Mouse (Mus musculus) R1 (cell line): Measurements from ENCODE around the gene Pxmp4.

Source experiments
- DNase-seq: peaks from one replicate; pipeline ENCODE4 v3.0.0-alpha.2; 2018; ENCODE audit warnings: low read depth, low spot score

The Pxmp4 gene

DNA sequence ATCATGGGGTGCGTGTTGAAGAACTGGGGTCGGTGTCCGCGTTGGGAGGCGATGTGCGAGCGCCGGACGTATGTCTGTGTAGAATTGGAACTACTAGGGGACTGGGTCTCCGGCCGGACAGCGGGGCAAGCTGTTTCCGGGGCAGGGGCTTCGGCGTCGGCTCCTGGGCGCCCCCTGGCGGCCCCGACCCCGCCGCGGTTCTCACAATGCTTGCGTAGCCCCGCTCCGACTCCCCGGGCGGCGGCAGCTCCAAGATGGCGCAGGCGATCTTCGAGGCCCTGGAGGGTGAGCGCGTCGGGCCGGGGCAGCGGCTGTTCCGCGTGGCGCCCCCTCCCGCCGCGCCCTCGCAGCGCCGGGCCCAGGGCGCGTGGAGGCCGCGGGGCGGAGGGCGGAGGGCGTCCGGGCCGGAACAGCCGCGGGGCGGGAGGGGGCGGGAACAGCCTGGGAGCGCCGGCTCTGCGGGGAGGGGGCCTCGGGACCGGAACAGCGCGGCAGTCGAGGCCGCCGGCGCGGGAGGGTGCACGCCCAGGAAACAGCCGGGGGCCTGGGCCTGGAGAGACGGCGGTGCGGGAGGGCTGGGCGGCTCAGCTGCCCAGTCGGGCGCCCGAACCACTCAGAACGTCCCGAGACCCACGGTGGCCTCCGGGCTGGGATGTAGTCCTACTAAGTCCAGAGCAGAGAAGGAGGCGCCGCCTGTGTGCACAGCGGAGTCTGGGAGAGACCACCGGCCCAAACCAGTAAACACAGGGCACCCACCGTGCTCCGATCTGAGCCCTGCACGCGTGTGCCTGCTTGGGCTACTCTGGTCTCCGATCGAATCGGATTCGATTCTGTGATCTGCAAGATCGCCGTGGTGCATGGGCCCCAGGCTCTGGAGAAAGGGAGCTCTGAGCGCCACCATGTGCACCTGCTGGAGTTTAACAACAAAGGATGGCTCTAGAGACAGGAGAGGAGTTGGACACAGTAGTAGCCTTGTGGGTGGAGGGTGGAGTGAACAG, 9.9 kb upstream of the Pxmp4 start, which contains the start of the genes Zfp341 and 4930519P11Rik:
Gene Zfp341 (plus strand): TSS at position 180 of the 998 bp plus-strand sequence.
Gene 4930519P11Rik (minus strand): TSS at position 320 of the 998 bp plus-strand sequence.
- peak; percentile 90 for DNase-seq

DNA sequence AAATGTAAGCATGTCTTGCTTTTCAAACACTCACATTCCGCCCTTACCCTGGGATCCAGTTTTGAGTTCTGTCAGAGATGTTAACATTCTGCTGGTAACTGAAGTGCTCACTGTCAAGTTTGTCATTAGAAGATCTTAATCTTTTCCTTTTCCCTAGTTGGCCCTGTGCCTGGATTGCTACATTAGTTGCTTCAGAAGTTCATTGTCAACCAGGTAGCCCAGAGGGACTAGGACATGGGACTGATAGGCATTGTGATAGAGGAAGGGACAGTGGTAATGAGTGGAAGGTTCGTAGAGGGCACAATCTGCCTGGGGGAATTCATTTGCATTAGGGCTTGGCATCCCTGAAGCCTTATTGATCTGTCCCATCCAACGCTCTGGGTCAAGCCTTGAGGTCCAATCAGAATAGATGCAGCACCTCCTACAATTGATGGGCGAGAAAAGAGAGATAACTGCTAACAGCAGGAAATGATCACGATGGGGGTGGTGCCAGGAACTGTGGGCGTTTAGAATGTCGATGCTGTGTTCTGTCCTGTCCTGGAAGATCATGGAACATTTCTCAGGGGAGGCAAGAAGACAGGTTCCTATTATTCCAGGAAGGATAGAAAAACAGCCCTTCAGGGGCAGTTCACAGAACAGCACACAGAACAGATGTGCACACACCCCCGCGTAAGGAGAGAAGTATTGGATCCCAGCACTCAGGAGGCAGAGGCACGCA, 5.7 kb upstream of the Pxmp4 start:
- DNase-seq, result no peak

DNA sequence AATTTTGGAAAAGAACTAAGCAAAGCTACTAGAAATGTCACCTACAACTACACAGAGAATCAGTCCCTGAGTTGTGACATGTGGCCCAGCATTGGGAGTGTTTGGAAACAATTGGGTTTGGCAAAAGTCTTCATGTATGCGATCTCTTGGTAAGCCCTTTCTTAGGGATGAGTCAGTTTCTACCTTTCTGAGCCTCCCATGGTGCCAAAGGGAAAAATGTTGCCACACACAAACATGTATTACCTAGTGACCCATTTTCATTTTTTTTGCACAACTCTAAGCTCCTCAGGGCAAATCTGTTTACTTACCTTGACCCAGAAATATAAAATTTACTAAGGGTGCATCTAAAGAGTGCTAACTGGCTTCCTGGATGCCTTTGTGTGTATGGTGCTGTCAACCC, 3.5 kb upstream of the Pxmp4 start:
- no peak for DNase-seq

DNA sequence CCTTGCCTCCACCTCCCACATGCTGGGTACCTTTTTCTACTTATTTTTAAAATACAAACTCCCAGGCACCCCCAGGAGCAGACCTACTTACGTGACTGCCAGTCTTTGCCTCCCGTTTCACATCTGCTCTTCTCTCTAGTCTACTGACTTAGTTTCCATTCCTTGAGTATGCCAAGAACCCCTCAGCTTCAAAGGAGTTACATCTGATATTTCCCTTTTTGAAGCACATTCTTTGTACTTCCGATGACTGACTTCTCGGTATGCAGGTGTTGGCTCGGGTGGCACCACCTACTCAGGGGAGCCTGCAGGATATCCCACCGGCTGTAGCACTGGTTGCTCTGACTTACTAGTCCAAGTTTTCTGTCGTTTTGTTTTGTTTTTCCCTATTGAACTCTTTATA, 648 bp upstream of the Pxmp4 start:
- no peak for DNase-seq

DNA sequence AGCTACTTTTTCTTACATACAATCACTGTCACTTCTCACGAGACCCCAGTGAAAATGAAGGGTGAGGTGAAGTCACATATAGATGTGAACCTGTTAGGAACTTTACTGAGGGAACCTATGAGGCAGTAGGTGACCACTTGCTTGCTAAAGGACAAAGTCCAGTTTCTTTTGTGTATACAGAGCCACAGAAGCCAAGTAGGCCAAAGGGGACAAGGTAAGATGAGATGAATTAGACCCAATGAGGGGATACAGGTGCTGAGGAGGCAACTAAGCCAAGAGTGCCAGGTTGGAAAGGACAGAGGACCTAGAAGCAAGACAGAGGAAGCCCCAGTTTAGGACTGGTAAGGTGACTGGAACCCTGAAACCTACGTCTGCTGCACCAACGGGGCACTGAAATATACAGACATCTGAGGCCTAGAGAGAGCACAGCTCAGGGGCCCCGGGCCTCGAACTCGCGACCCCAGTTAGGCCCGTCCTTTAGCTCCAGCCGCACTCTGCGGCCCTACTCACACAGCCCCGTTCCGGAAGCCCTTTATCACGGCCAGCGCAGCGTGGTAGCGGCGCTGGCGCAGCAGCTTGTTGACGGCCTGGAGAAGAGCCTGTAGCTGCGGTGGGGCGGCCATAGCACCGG, 386 bp downstream of the Pxmp4 start:
- no peak for DNase-seq

DNA sequence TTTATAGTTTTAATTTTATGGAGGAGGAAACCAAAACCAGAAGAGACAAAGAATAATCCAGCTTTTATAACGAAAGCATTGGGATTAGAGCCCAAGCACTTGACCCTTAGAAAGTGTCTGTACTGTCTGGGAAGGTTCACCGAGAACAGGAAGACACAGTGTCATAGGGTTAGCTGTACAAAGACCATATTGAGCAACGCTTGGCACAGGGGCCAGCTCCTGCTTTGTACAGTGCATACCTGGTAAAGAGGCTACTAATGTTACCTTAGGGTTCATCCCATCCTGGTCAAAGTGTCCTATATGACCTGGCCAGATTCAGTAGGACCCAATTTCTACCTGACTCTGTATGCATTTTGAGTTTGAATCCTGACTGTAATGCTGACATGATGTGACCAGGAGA, 2.2 kb downstream of the Pxmp4 start:
- DNase-seq, result no peak

DNA sequence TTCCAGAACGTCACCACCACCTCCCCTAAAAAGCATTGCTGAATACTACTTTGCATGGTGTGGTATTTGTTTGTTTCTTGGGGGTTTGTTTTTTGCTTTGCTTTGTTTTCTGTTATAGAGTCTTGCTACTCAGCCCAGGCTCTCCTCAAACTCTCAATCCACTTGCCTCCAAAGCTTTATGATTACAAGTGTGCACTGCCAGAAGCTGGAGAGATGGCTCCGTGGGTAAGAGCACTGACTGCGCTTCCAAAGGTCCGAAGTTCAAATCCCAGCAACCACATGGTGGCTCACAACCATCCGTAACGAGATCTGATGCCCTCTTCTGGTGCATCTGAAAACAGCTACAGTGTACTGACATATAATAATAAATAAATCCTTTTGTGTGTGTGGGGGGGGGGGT, 2.9 kb downstream of the Pxmp4 start:
- no peak for DNase-seq

DNA sequence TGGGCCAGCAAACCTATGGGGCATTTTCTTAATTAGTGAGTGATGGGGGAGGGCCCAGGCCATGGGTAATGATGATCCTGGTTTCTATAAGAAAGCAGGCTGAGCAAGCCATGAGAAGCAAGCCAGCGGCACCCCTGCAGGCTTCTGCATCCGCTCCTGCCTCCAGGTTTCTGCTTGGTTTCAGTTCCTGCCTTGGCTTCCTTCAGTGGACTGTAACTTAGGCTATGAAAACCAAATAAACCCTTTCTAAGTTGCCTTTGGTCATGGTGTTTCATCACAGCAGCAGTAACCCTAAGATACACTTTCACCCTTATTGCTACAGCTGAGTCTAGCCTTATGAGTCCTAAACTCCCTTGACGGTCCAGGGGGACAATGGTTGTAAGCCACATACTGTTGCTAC, 6.1 kb downstream of the Pxmp4 start:
- no peak for DNase-seq

DNA sequence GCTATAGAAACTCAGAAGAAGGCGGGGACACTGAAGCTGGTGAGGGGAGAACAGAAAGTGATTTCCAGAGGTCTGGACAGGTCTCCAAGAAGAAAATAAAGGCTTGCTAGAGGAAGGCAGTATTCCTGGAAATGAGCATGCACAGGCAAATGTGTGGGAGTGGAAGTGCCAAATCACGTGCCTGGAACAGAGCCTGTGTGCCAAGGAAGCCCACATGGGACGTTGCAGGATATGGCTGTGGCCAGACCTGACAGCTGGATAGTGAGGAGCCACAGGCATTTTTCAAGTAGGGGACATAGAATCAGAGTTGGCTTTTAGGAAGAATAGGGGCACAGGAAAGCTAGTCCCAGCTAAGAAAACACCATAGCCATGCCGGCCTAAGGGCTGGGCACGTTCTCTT, 7.7 kb downstream of the Pxmp4 start:
- no peak for DNase-seq

DNA sequence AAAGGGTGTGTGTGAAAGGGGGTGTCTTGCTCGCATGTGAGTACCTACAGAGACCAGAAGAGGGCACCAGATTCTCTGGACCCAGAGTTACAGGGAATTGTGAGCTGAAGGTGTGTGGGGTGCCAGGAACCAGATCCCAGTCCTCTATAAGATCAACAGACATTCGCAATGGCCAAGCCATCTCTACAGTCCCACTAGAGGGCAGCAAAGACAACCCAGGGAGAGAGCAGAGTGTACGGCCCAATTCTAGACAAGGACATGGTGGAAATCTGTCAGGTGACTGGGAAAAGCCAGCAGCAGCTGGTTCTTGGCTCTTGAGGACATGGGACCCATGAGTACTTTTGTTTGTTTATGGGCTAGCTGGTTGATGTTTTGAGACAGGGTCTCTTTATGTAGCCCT, 10.5 kb downstream of the Pxmp4 start:
- DNase-seq, result peak; percentile 97

DNA sequence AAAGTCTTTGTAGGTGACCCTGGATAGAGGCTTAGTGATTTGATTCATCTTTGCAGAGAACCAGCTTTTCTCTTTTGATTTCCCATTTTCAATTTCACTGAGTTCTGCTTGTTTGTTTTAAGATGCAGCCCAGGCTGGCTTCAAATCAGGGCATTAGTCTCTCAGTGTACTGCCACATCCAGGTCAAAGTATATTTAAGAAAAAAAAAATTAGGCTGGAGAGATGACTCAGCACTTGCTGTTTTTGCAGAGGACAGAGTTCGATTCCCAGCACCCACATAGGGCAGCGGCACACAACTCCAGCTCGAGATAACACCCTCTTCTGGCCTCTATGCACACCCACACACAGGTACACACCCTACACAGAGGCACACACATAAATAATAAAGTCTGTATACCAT, 12.3 kb downstream of the Pxmp4 start:
- no peak for DNase-seq

DNA sequence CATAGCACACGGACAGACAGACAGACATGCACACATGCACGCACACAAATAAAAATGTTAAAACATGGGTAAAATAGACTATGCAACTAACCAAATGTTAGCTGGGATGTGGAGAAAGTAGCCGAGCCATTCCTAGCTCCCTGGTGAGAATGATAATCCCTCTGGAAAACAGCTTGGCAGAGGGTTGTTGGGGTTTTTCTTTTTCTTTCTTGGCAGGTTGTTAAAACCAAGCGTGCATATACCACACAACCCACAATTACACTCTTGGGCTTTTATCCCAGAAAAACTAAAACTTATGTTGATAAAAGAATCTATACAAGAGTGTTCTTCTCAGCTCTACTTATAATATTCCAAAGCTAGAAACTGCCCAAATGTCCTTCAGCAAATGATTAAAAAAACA, 14.5 kb downstream of the Pxmp4 start:
- DNase-seq, result no peak

DNA sequence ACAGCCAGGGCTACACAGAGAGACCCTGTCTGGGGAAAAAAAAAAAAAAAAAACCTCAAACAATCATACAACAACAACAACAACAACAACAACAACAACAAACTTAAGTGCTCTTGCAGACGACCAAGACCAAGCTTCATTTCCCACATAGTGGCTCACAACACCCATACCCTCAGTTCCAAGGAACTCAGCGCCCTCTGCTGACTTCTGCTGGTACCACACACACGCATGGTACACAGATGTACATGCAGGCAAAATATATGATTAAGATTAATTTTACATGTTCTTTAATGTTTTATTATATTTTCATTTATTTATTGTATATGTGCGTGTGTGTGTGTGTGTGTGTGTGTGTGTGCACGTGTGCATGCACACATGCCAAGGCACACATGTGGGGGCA, 17.1 kb downstream of the Pxmp4 start:
- DNase-seq, result peak; percentile 83

DNA sequence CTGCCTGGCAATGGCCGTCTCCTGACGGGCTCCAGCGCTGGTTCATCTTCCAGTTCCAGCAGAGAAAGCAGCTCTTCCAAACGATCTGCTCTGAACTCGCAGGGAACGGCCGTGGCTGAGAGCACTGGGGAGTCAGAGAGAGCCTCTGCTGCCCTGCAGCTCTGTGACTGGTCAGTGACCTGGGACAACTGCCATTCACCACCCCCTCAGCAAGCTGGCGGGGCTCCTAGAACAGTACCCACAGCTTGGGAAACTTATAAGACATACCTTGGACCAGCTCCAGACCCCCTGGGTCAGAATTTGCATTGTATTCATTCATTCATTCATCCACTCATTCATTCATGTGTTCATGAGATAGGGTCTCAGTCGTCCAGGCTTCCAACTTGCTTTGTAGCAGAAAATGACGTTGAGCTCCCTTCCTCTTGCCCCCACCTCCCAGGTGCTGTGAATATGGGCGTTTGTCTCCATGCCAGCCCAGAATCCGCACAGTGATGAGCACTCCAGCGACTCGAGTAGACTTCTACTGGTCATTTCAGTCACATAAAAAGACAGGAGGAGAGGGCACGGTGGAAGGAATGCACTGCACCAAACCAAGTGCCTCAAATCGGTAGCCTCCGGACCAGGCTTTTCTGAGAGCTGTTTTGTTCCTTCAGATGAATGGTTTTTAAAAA, 18.4 kb downstream of the Pxmp4 start:
- DNase-seq, result no peak

DNA sequence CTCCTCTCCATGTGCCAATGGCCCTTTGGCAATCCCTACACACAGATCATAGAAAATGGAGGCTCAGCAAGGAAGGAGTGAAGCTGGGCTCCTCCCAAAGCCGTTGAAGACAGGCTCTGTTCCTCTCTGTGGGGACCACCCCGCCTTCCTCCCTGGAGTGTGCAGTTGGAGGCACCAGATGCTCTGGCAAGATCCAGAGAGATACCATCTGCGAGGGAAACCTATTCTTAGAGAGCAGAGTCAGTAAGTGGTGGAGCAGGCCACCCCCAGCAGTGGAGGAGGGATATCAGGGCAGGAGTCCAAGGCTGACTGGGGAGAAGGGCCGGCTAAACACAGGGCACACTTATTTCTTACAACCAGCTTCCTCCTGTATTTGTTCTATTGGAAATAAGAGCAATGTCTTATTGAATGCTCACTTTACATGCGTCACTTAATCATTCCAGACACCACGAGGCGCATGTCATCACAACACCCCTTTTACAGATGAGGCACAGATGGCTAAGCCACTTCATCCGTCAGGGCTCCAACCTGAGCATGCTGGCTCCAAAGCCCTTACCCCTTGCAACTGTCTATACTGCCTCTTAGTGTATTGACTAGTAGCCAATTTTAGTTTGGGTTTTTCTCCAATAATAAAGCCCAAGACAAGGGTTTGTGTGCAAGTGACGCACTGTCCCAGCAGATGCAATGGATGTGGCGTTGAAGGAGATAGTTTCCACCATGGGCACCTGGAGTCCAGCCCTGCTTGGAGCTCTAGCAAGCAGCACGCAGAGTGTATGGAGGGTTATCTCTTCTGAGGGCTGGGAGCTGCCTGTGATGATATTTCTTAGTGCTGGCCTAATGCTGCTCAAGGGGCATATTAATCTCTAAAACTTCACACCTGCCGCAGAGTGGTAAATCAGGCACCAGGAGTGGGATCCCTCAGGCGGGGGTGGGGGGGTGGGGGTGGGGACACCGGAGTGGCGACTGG, 19.3 kb downstream of the Pxmp4 start:
- DNase-seq, result no peak

DNA sequence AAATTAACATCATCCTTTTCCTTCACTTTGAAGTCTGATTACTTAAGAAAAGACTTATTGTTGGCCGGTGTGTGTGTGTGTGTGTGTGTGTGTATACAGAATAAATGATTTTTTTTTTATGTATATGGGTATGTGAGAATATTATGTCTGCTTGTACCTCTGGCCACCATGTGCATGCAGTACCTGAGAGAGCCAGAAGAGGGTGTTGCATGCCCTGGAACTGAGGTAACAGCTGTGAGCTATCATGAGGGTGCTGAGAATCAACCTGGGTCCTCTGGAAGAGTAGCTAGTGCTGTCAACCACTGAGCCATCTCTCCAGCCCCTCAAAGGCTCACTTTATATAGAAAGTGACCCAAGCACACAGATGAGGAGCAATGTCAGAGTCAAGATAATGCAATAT, 22.1 kb downstream of the Pxmp4 start:
- peak; percentile 72 for DNase-seq

DNA sequence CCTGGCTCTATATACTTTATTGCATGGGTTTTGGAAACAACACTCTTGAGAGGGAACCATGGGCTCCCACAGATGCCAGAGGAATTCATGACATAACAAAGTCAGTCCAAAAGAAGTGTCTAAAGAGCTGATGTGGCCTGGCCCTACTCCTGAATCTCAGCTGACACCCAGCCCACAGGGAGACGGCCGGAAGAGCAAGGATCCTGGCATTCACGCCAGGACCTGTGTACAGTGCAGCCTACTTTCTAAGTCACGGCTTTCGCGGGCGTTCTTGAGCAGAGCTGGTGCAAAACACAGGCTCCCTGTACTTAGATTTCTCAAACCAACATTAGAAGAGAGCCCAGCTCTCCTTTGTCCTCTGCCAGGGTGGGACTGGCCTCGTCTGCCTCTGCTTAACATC, 22.9 kb downstream of the Pxmp4 start:
- DNase-seq, result no peak

DNA sequence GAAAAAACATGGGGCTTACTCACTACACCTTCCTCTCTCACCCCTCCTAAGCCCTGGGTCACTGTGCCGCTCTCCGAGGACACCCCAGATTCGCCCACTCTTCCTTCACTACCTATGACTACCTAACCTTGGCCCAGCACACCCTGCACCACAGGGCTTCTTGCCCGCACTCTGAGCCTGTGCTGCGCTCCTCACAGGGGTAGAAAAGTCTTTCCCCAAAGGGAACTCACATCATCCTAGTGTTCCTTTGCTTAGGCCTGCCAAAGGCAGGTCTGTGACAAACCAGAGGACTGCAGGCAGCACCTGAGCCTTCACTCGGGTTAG, 25.8 kb downstream of the Pxmp4 start:
- no peak for DNase-seq

DNA sequence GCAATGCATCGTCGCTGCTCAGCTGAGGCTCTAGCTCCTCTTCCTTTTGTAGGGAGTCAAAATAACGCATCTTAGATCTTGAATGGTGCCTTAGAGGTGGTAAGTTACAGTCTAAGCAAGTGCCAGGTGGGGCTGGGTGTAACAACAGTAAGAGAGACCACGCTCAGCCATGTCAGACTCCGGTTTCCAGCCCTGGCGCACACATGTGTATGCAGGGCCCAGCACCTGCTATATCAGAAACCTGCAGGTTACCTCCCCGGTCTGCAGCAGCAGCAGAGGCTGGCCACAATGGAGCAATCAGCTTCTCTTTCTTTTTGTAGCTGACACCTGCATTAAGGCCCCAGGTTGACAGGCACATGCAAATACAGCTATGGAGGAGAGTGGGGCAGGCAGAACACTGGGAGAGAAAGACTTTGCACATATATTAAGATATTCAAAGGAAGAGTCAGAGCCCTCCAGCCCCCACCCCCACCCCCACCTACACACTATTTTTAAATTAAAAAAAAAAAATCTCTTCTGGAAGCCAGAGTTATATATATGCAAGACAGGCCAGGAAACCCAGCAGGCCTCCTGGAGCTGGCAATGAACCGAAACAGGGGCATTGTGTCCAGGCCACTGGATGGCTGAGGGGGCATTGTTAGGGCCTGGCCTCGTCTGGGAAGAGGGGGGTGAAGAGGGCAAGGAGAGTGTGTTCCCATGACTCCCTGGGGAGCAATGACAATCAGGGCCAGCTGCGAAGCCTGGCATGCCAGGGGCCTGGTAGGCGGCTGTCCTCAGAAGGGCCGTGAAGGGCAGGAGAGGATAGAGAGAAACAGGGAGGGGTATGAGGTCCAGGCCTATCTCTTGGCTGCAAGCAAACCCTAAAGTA, 26.4 kb downstream of the Pxmp4 start:
- DNase-seq, result no peak

DNA sequence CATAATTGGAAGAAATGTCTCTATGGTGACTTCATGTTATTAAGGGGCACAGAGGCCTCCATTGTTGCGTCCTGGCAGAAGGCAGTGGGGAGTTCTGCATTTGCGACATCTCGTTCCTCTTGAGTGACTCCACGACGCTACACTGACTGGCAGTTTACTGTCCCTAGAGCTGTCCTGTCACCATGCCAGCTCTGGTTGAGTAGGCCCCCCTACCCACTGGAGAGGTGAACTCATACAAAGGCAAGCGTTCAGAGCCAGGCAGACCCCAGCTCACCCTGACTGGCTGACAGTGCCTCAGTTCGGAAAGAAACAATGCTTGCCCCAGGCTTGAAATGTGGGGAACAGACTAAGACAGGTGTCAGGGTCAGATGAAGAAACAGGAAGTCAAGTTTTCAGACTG, 29.2 kb downstream of the Pxmp4 start:
- DNase-seq, result no peak
